Mouse (Mus musculus): ENCODE measurements around the gene Ica1.

GRCm38 (mm10) chr6:8649295-8649865 is 128.9 kb downstream of the Ica1 start:
- no peak for TF ChIP-seq CTCF (IDR thresholded peaks at IDR 0.05)
- no peak for TF ChIP-seq EP300 (IDR thresholded peaks at IDR 0.05)
